Mouse (Mus musculus) forebrain, embryonic 11.5 days (tissue): Measurements from ENCODE around the gene Bud31. TPM values are rescaled to one million over a fixed set of nuclear protein-coding genes. Genes with fewer than 3 reads are reported as not detected.
A peak's percentile ranks its signal among the peaks of the same experiment; 100 is the strongest.
"Not testable (repeated sequence)": the region's sequence is repeated elsewhere in the genome, so short reads cannot be mapped to it uniquely, and the experiment has no call there.

Experiments used
- ATAC-seq: fragments of 200-750 bp; cut with Nextera tagmentation; replicated peaks from 2 replicates; pipeline ENCODE4 v1.8.0; 2017; ENCODE audit warnings: moderate TSS enrichment; ENCODE audit not compliant: low FRiP score
- DNase-seq: peaks from one replicate; pipeline ENCODE4 v3.0.0-alpha.2; 2017; ENCODE audit warnings: low spot score
- H3K27ac ChIP-seq: fragments of 300-500 bp; sonication (generic); 2 replicates; pipeline ENCODE4 v1.5.1; 2014; ENCODE audit warnings: low read depth, low read length
- H3K27me3 ChIP-seq: fragments of 300-500 bp; sonication (generic); 2 replicates; pipeline ENCODE4 v1.6.1; 2014; ENCODE audit warnings: mild to moderate bottlenecking, low read length, mixed read lengths; ENCODE audit not compliant: control insufficient read depth, insufficient read depth
- H3K36me3 ChIP-seq: fragments of 300-500 bp; sonication (generic); 2 replicates; pipeline ENCODE4 v1.6.1; 2014; ENCODE audit warnings: mild to moderate bottlenecking, low read length, moderate library complexity, mixed read lengths; ENCODE audit not compliant: control insufficient read depth, insufficient read depth
- H3K4me1 ChIP-seq: fragments of 300-500 bp; sonication (generic); replicated peaks from 2 replicates; pipeline ENCODE4 v1.6.1; 2014; ENCODE audit warnings: low read length, mixed read lengths; ENCODE audit not compliant: control insufficient read depth, insufficient read depth
- H3K4me2 ChIP-seq: fragments of 300-500 bp; sonication (generic); 2 replicates; pipeline ENCODE4 v1.6.1; 2014; ENCODE audit warnings: low read depth, mild to moderate bottlenecking, low read length, moderate library complexity, mixed read lengths; ENCODE audit not compliant: severe bottlenecking
- H3K4me3 ChIP-seq: fragments of 300-500 bp; sonication (generic); 2 replicates; pipeline ENCODE4 v1.5.1; 2014; ENCODE audit warnings: low read depth, low read length
- H3K9ac ChIP-seq: fragments of 300-500 bp; sonication (generic); 2 replicates; pipeline ENCODE4 v1.6.1; 2014; ENCODE audit warnings: low read length
- H3K9me3 ChIP-seq: fragments of 300-500 bp; sonication (generic); 2 replicates; pipeline ENCODE4 v1.6.1; 2016; ENCODE audit warnings: low read length, mixed read lengths; ENCODE audit not compliant: control insufficient read depth
- WGBS: fragments of 180-500 bp; shearing (Covaris S2); extraction: QIAGEN DNeasy Blood & Tissue Kit; methylation state at CpG from one replicate; pipeline ENCODE4 v1.1.7; 2014; 5-methylcytosine and 5-hydroxymethylcytosine counted together
- polyA plus RNA-seq: library from polyadenylated mRNA; unstranded; fragments of >200 nt; fragmentation: Nextera tagmentation; extraction: Ambion mirVana; gene quantifications from 2 replicates; pipeline ENCODE4 v1.2.1, GENCODE M21; 2014

The Bud31 gene
- polyA plus RNA-seq, result 252 and 253 TPM in 2 replicates

- H3K4me3 ChIP-seq, result peak within 1 kb of the TSS; percentile 93
- H3K36me3 ChIP-seq, result peaks cover 4% of the 10 kb centered on the region; the same call in 1 of the 2 replicates
- H3K9ac ChIP-seq, result peak within 1 kb of the TSS; percentile 91
- WGBS, result under 1% methylated on average over 84 of the region's 84 CpGs
- H3K27ac ChIP-seq, result peak within 1 kb of the TSS; percentile 78
- H3K4me2 ChIP-seq, result peak within 1 kb of the TSS; percentile 82
- no peaks in the 10 kb centered on the region for H3K27me3 ChIP-seq
- peaks cover 11% of the 10 kb centered on the region for H3K4me1 ChIP-seq
- DNase-seq (peak; percentile 96), ATAC-seq (peak; percentile 95)
- no peaks in the 10 kb centered on the region for H3K9me3 ChIP-seq
Measured at GRCm38 (mm10) chr5:145139571-145140519, at the start of gene Bud31, which contains the start of gene Pdap1. TSS of gene Bud31 (plus strand) at chr5:145140362. TSS of gene Pdap1 (minus strand) at chr5:145140238.

- DNase-seq, result no peak
- no peaks in the 10 kb centered on the region for H3K9me3 ChIP-seq
- peaks cover 13% of the 10 kb centered on the region for H3K36me3 ChIP-seq
- H3K4me1 ChIP-seq, result no peaks in the 10 kb centered on the region
- H3K27ac ChIP-seq, result no peak overlapping the region
- ATAC-seq, result no peak
- H3K9ac ChIP-seq, result no peak overlapping the region
- no peak overlapping the region for H3K4me2 ChIP-seq
- H3K27me3 ChIP-seq, result no peaks in the 10 kb centered on the region
- 92% methylated on average over 4 of the region's 4 CpGs for WGBS
- H3K4me3 ChIP-seq, result no peak overlapping the region
Measured at GRCm38 (mm10) chr5:145096195-145096594, 44.0 kb upstream of the Bud31 start.

GRCm38 (mm10) chr5:145098340-145098821 is 41.8 kb upstream of the Bud31 start:
- Histone ChIP-seq H3K4me3 (no peak overlapping the region), H3K4me1 (no peaks in the 10 kb centered on the region), H3K27me3 (no peaks in the 10 kb centered on the region), H3K9me3 (no peaks in the 10 kb centered on the region), H3K4me2 (no peak overlapping the region), H3K9ac (no peak overlapping the region), H3K36me3 (peaks cover 16% of the 10 kb centered on the region), H3K27ac (no peak overlapping the region)
- no peak for ATAC-seq
- no peak for DNase-seq
- WGBS, result 95% methylated on average over 10 of the region's 10 CpGs

DNA sequence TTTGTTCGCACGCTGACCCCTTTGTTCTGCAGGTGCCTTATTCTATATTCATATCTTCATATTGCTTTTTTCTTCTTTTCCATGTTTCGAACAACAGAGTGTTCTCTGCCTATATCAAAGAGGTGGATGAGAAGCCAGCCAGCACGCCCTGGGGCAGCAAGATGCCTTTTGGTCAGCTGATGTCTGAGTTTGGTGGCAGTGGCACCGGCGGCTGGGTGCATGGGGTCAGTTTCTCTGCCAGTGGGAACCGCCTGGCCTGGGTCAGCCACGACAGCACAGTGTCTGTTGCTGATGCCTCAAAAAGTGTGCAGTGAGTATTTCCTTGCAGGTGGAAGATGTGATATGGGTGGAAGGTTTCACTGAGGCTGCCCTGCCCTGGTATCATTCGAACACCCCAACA is 39.2 kb upstream of the Bud31 start:
- no peak overlapping the region for H3K4me2 ChIP-seq
- H3K9ac ChIP-seq, result no peak overlapping the region
- peaks cover 16% of the 10 kb centered on the region for H3K36me3 ChIP-seq
- no peaks in the 10 kb centered on the region for H3K27me3 ChIP-seq
- DNase-seq (no peak), ATAC-seq (no peak)
- H3K9me3 ChIP-seq, result no peaks in the 10 kb centered on the region
- H3K4me3 ChIP-seq, result no peak overlapping the region
- H3K27ac ChIP-seq, result no peak overlapping the region
- no peaks in the 10 kb centered on the region for H3K4me1 ChIP-seq
- 97% methylated on average over 9 of the region's 9 CpGs for WGBS

- H3K9me3 ChIP-seq, H3K4me2 ChIP-seq, H3K4me3 ChIP-seq, H3K27me3 ChIP-seq, H3K4me1 ChIP-seq, DNase-seq, ATAC-seq, H3K9ac ChIP-seq, H3K27ac ChIP-seq: not testable (repeated sequence)
- H3K36me3 ChIP-seq, result peaks cover 16% of the 10 kb centered on the region
- WGBS, result 96% methylated on average over 11 of the region's 11 CpGs
Measured at GRCm38 (mm10) chr5:145101451-145101850, 38.7 kb upstream of the Bud31 start.

GRCm38 (mm10) chr5:145102706-145103105 is 37.5 kb upstream of the Bud31 start:
- 95% methylated on average over 4 of the region's 4 CpGs for whole genome bisulfite sequencing

DNA sequence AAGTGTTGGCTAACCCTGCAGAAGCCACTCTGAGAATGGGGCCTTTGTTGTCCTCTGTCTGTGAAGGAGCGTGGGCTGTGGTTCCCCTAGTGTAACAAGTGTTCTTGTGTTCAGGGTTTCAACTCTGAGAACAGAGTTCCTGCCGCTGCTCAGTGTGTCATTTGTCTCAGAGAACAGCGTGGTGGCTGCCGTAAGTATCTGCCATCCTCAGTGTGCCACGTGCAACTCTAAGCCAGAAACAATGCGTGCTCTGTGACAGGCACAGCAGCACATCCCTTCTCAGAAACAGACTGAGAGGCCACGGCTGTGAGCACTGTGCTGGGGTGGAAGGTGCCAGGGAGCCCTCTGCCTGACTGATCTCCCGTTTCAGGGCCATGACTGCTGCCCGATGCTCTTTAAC is 35.8 kb upstream of the Bud31 start:
- no peak overlapping the region for H3K4me2 ChIP-seq
- peaks cover 24% of the 10 kb centered on the region for H3K36me3 ChIP-seq
- H3K4me1 ChIP-seq, result no peaks in the 10 kb centered on the region
- H3K27ac ChIP-seq, result no peak overlapping the region
- no peaks in the 10 kb centered on the region for H3K9me3 ChIP-seq
- DNase-seq (no peak), ATAC-seq (no peak)
- H3K4me3 ChIP-seq, result no peak overlapping the region
- H3K9ac ChIP-seq, result no peak overlapping the region
- no peaks in the 10 kb centered on the region for H3K27me3 ChIP-seq
- WGBS, result 88% methylated on average over 9 of the region's 9 CpGs

More at GRCm38 (mm10) chr5:145102706-145103105, 37.5 kb upstream of the Bud31 start:
- no peaks in the 10 kb centered on the region for H3K27me3 ChIP-seq
- no peak overlapping the region for H3K27ac ChIP-seq
- H3K4me1 ChIP-seq, result no peaks in the 10 kb centered on the region
- no peak overlapping the region for H3K4me2 ChIP-seq
- no peak overlapping the region for H3K4me3 ChIP-seq
- no peak overlapping the region for H3K9ac ChIP-seq
- DNase-seq (no peak), ATAC-seq (no peak)
- H3K9me3 ChIP-seq, result no peaks in the 10 kb centered on the region
- H3K36me3 ChIP-seq, result peaks cover 21% of the 10 kb centered on the region

- 96% methylated on average over 9 of the region's 9 CpGs for WGBS
- Histone ChIP-seq H3K36me3 (peaks cover 25% of the 10 kb centered on the region), H3K27ac (no peak overlapping the region), H3K9ac (no peak overlapping the region), H3K4me1 (no peaks in the 10 kb centered on the region), H3K4me3 (no peak overlapping the region), H3K27me3 (no peaks in the 10 kb centered on the region), H3K9me3 (no peaks in the 10 kb centered on the region), H3K4me2 (no peak overlapping the region)
- ATAC-seq, result no peak
- DNase-seq, result no peak
Measured at GRCm38 (mm10) chr5:145105694-145106275, 34.4 kb upstream of the Bud31 start.
